Mouse (Mus musculus): ENCODE measurements around the gene Nfic. TPM values are rescaled to one million over a fixed set of nuclear protein-coding genes. Genes with fewer than 3 reads are reported as not detected.

Gene Nfic
- polyA plus RNA-seq, 1 experiment from 2014 or later: 19.8 TPM

DNA sequence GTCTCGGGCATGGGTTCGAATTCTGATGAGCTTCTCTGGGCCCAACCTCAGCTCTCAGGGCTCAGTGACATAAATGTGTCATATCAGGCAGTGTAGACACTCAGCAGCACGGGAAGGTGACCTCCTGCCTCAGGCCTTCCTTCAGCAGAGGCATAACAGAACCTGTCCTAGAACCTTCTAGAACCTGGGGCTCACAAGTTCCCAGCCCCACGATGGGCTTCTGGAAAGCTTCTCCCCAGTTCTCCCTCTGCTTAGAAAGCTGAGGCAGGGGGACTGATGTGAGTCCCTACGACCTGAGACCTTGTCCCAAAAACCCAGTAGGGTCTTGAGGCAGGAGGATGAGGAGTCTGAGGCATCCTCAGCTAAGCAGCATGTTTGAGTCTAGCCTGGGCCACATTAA lies 40.3 kb downstream of the Nfic start:
- H3K9me3 ChIP-seq (replicated peaks): no peaks in the 10 kb centered on the region
- H3K36me3 ChIP-seq: peaks cover 7% of the 10 kb centered on the region
- H3K27me3 ChIP-seq (ENCODE audit: low read depth, poor library complexity, severe bottlenecking): peaks cover 3% of the 10 kb centered on the region
- 84% methylated on average over 5 of the region's 5 CpGs for WGBS
- H3K4me3 ChIP-seq: 0 out of 2 replicates have a peak overlapping the region, but pooled peaks have one; percentile 14
- H3K27ac ChIP-seq: peak overlapping the region; percentile 89
- DNase-seq (ENCODE audit: low spot score): no peak
- peaks cover 99% of the 10 kb centered on the region for H3K4me1 ChIP-seq

DNA sequence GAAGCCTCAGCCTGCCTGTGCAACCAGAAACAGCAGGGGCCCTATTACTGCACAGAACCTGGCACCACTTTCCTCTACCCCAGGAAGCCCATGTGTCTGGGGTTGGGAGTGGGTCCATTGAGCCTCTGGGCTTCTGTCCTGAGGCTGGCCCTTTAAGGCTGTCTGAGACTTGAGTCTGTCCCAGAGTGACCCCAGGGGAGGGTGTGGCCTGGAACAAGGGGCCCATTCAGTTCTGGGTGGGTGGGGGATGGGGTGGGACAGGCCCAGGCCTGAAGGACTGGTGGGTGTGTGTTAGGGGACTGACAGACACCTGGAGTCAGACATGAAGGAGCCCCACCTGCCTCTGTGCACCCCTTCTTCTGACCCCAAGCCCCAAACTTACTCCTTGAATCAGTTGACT lies 40.8 kb downstream of the Nfic start:
- Histone ChIP-seq H3K27me3 (ENCODE audit: low read depth, poor library complexity, severe bottlenecking) (no peaks in the 10 kb centered on the region; the same call in 1 of the 2 replicates), H3K4me3 (peak overlapping the region; percentile 34; the same call in 1 of the 2 replicates), H3K27ac (peak overlapping the region; percentile 89), H3K9me3 (replicated peaks) (no peaks in the 10 kb centered on the region), H3K36me3 (peaks cover 3% of the 10 kb centered on the region), H3K4me1 (peaks cover 99% of the 10 kb centered on the region)
- DNase-seq (ENCODE audit: low spot score): peak; percentile 58

DNA sequence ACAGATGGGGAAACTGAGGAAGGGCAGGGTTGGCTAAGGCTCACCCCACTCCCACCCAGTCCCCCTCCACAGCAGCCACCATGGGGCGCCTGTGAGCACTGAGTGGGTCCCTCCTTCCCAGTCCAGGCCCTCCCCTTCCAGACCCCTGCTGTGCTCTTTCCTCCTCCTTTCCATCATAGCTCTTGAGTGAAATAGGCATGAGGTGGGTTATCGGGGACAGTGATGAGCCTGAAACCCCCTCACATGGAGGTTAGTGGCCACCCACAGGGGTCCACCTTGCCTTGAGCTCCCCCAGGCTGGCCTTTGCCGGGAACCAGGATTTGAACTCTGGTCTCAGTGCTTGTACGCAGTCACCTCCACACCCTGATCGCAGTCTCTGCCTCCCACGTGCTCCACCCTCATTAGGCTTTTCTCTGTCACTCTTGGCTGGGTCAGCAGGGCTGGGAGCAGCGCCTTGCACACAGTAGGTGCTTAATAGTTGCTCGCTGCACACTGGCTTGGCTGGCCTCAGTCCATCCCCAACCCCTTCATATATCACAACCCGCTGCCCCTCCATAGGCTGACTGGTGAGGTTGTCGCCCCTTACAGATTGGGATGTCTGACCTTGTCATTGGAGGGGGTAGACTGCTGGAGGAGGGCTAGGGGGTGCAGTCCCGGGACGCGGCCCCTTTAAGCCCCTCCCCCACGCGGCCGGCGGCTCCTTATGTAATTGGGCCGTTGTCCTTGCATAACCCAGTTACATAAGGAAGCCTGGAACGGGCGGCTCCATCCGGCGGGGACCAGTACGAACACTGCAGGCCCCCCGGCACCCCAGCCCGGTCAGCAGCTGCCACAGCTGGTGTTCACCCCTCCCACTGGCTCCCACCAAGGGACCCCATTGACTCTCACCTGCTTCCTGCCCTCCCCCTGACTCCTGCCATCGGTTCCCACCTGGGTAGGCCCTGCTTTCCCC lies 41.8 kb downstream of the Nfic start:
- H3K36me3 ChIP-seq: peaks cover 3% of the 10 kb centered on the region
- H3K4me3 ChIP-seq: peak overlapping the region; percentile 34
- H3K27me3 ChIP-seq (ENCODE audit: low read depth, poor library complexity, severe bottlenecking): no peaks in the 10 kb centered on the region
- H3K4me1 ChIP-seq: peaks cover 100% of the 10 kb centered on the region
- peak; percentile 78 for DNase-seq (ENCODE audit: low spot score)
- H3K27ac ChIP-seq: peak overlapping the region; percentile 89
- no peaks in the 10 kb centered on the region for H3K9me3 ChIP-seq (replicated peaks)
- 27% methylated on average over 26 of the region's 26 CpGs for WGBS

- peaks cover 3% of the 10 kb centered on the region for H3K36me3 ChIP-seq
- H3K9me3 ChIP-seq (replicated peaks): no peaks in the 10 kb centered on the region
- H3K4me3 ChIP-seq: no peak overlapping the region
- peaks cover 100% of the 10 kb centered on the region for H3K4me1 ChIP-seq
- H3K27me3 ChIP-seq (ENCODE audit: low read depth, poor library complexity, severe bottlenecking): peaks cover 8% of the 10 kb centered on the region
- WGBS: 74% methylated on average over 16 of the region's 16 CpGs
- DNase-seq (ENCODE audit: low spot score): no peak
- H3K27ac ChIP-seq: peak overlapping the region; percentile 89
Observed at GRCm38 (mm10) chr10:81412586-81413309, 42.7 kb downstream of the Nfic start.

DNA sequence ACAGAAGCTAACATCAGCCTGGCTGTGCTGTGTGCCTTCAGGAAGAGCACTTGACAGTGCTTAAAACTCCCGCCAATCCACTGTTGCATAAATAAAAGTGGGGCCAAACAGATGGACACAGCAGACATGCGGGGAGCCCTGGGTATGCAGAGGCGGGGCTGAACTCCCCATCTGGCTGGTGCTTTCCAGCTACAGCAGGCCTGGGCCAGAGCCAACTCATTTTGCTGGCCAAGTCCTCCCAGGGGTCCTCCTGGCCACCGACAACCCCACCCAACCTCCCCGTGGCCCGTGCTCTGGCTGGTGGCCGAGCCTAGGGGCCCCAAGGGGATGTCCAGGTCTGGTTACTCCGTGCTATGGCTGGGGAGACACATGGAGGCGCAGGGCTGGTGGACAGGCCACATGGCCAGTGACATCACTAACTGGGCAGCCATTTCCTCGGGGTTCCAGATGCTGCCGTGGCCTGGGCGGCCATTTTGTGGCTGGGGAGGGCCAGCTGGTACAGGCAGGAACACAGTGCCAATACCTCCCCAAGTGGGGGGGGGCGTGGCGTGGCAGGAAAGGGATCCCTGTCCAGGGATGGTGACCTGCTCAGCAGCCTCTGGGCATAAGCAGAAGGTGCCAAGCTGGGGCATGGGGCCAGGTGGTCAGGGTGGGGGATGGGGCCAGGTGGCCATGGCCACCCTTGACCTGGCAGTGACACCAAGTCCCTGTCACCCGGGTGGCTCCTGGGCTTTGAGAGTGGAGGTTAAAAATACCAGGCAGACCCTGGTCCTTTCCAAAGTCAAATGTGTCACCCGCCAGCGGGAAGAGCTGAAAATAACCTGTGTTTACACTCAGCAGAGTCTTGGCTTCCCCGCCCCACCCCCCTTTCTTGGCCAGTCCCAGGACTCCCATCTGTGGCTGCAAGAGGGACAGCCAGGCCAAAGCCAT lies 43.7 kb downstream of the Nfic start:
- Histone ChIP-seq H3K36me3 (peaks cover 3% of the 10 kb centered on the region), H3K4me1 (peaks cover 100% of the 10 kb centered on the region), H3K27me3 (ENCODE audit: low read depth, poor library complexity, severe bottlenecking) (peaks cover 18% of the 10 kb centered on the region), H3K9me3 (replicated peaks) (no peaks in the 10 kb centered on the region), H3K27ac (peak overlapping the region; percentile 89), H3K4me3 (no peak overlapping the region)
- no peak for DNase-seq (ENCODE audit: low spot score)
- WGBS: 85% methylated on average over 18 of the region's 18 CpGs

GRCm38 (mm10) chr10:81410981-81411380 lies 44.5 kb downstream of the Nfic start:
- Histone ChIP-seq H3K4me3 (no peak overlapping the region), H3K9me3 (replicated peaks) (no peaks in the 10 kb centered on the region), H3K36me3 (peaks cover 3% of the 10 kb centered on the region), H3K4me1 (peaks cover 100% of the 10 kb centered on the region), H3K27ac (peak overlapping the region; percentile 89), H3K27me3 (ENCODE audit: low read depth, poor library complexity, severe bottlenecking) (peaks cover 26% of the 10 kb centered on the region)
- no peak for DNase-seq (ENCODE audit: low spot score)
- 88% methylated on average over 9 of the region's 9 CpGs for WGBS

DNA sequence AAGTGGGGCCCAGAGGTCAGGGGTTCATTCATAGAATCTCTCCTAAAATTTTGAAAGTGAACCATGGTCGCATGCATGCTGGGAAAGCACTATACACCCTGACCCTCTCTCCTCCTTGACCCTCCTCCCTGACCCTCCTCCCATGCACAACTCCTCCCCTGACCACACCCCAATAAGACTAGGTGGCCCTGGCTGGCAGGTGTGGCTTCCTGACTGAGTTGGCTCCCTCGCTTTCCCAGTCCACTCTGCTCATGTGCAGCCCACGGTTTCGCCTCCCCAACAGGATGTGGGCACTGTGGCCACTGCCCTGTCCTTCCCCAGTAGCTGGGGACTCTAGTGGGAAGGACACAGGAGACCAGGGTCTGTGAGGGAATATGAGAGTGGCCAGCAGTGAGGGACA lies 45.1 kb downstream of the Nfic start:
- Histone ChIP-seq H3K4me3 (0 out of 2 replicates have a peak overlapping the region, but pooled peaks have one; percentile 42), H3K36me3 (peaks cover 9% of the 10 kb centered on the region), H3K9me3 (replicated peaks) (no peaks in the 10 kb centered on the region), H3K27ac (peak overlapping the region; percentile 80), H3K27me3 (ENCODE audit: low read depth, poor library complexity, severe bottlenecking) (peaks cover 32% of the 10 kb centered on the region), H3K4me1 (peaks cover 99% of the 10 kb centered on the region)
- WGBS: 59% methylated on average over 4 of the region's 4 CpGs
- DNase-seq (ENCODE audit: low spot score): no peak

DNA sequence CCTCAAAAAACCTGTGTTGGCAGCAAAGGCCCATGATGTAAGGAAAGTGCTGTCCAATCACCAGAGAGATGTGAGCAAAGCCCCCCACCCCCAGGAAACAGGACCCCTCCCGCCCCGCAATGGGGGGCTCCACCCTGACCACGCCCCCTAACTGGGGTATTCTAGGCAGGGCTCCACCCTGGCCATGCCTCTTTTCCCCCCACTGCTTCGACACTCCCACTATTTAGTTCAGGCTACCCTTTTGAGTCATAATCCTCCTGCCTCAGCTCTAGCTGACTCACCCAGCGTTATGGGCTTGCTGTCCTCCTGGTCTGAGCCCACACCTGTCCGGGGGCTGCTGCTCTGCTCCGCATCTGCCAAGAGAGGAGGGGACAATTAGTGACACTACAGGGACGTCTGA lies 46.1 kb downstream of the Nfic start:
- DNase-seq (ENCODE audit: low spot score): no peak
- WGBS: 15% methylated on average over 8 of the region's 8 CpGs
- H3K4me1 ChIP-seq: peaks cover 96% of the 10 kb centered on the region
- H3K9me3 ChIP-seq (replicated peaks): no peaks in the 10 kb centered on the region
- peak overlapping the region; percentile 42 for H3K4me3 ChIP-seq
- peak overlapping the region; percentile 80 for H3K27ac ChIP-seq
- H3K36me3 ChIP-seq: peaks cover 17% of the 10 kb centered on the region
- H3K27me3 ChIP-seq (ENCODE audit: low read depth, poor library complexity, severe bottlenecking): peaks cover 43% of the 10 kb centered on the region

GRCm38 (mm10) chr10:81408871-81409291 lies 46.6 kb downstream of the Nfic start:
- peaks cover 17% of the 10 kb centered on the region for H3K36me3 ChIP-seq
- peak overlapping the region; percentile 80 for H3K27ac ChIP-seq
- peaks cover 96% of the 10 kb centered on the region for H3K4me1 ChIP-seq
- no peaks in the 10 kb centered on the region for H3K9me3 ChIP-seq (replicated peaks)
- peaks cover 47% of the 10 kb centered on the region for H3K27me3 ChIP-seq (ENCODE audit: low read depth, poor library complexity, severe bottlenecking)
- peak overlapping the region; percentile 42 for H3K4me3 ChIP-seq
- WGBS: 8% methylated on average over 9 of the region's 9 CpGs
- peak; percentile 85 for DNase-seq (ENCODE audit: low spot score)

DNA sequence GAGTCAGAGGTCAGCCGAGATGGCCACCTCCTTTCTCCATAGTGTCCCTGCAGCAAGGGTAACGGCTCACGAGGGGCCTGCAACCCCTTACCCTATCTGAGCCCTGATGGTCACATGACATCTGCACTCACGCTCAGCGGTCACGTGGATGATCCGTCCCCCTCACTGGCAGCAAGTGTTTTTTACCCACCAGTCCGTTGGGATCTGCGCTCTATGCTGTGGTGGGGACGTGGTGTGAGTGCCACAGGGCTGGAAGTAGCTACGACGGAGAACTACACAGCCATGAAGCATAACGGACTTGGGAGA lies 47.1 kb downstream of the Nfic start:
- WGBS: 31% methylated on average over 13 of the region's 13 CpGs

GRCm38 (mm10) chr10:81407539-81408423 lies 47.7 kb downstream of the Nfic start:
- Histone ChIP-seq H3K4me1 (peaks cover 96% of the 10 kb centered on the region), H3K27me3 (ENCODE audit: low read depth, poor library complexity, severe bottlenecking) (peaks cover 58% of the 10 kb centered on the region), H3K36me3 (peaks cover 17% of the 10 kb centered on the region), H3K4me3 (peak overlapping the region; percentile 42), H3K9me3 (replicated peaks) (no peaks in the 10 kb centered on the region), H3K27ac (peak overlapping the region; percentile 80)
- DNase-seq (ENCODE audit: low spot score): peak; percentile 59
- WGBS: 17% methylated on average over 31 of the region's 31 CpGs

More for the DNA sequence above, 47.1 kb downstream of the Nfic start:
- Histone ChIP-seq H3K27me3 (ENCODE audit: low read depth, poor library complexity, severe bottlenecking) (peaks cover 52% of the 10 kb centered on the region), H3K4me3 (peak overlapping the region; percentile 42), H3K4me1 (peaks cover 96% of the 10 kb centered on the region), H3K27ac (peak overlapping the region; percentile 80), H3K36me3 (peaks cover 17% of the 10 kb centered on the region), H3K9me3 (replicated peaks) (no peaks in the 10 kb centered on the region)
- no peak for DNase-seq (ENCODE audit: low spot score)
